In the genomic region with DNA sequence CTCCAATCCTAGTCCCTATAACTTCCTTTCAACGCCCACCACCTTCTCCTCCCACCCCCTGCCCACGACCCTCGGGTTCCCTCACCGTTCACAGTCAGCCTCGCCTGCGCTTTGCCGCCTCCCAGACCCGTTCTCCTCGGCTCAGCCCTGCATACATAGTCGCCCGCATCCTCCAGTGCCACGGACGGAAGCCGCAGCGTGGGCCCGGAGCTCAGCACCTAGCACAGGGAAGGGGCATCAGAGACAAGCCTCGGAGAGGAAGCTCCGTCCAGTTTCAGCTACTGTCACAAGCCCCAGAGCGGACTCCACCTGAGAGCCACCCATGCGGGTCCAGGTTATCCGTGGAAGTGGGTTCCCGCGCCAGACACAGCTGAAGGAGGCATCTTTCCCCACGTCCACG, we compare ENCODE assay signal across 9 mouse cellular contexts. TPM values are rescaled to one million over a fixed set of nuclear protein-coding genes. Genes with fewer than 3 reads are reported as not detected.
DNase-seq lines count a peak whose midpoint lies in the region; ATAC-seq lines count a peak whose summit lies in the region.
"Had no signal": no experiment of that assay in that cellular context is flagged by ENCODE, and none has a peak within 500 bp of the region (broad histone marks: within the 10 kb centered on the region; RNA-seq: fewer than 3 reads in every experiment).

No protein-coding gene starts in this region.

- 0 out of 2 replicates have a peak, but pooled peaks have one; percentile 13 for ATAC-seq in megakaryocyte, adult 5-6 weeks (ENCODE audit: poor library complexity, severe bottlenecking)

- DNase-seq in heart, adult 11 months = peak; percentile 69
- no peak for DNase-seq in heart, adult 9 months (ENCODE audit: low spot score in 2 of 2)
- DNase-seq in thymus, postnatal 4 days = peak; percentile 25
- DNase-seq in thymus, postnatal 0 days (ENCODE audit: low spot score) = no peak
- DNase-seq in MN1 (ENCODE audit: low spot score) = no peak
- no peak for DNase-seq in urinary bladder, postnatal 25 days (ENCODE audit: low spot score)
- no peak for DNase-seq in c-Kit-positive CD71-positive TER-119-positive erythroid progenitor cells, embryonic 14.5 days (ENCODE audit: low spot score)
- DNase-seq: heart, adult 18-20 months had no signal

RNA-seq across cellular contexts. Expression of gene Kirrel2, which starts 4.2 kb away (rescaled TPM):
- 0.10 and 0.17 TPM in 2 replicates for polyA plus RNA-seq in thymus, postnatal 0 days (2015; fragmentation: Nextera tagmentation; extraction: Ambion mirVana)
- not detected in 2 replicates for total RNA-seq in megakaryocyte, adult 5-6 weeks (2015)
- total RNA-seq in megakaryocyte, adult 5-6 weeks (2017) = 0.07 TPM in 1 of 2 replicates, not detected in the other
- total RNA-seq: heart, adult 18-20 months had no signal

RNA-seq across cellular contexts. Expression of gene Nphs1, which starts 4.8 kb away (rescaled TPM):
- polyA plus RNA-seq in thymus, postnatal 0 days (2015; fragmentation: Nextera tagmentation; extraction: Ambion mirVana) = 0.29 and 0.46 TPM in 2 replicates
- not detected in 2 replicates for total RNA-seq in megakaryocyte, adult 5-6 weeks (2015)
- total RNA-seq in megakaryocyte, adult 5-6 weeks (2017) = 0.29 TPM in 1 of 2 replicates, not detected in the other
- total RNA-seq: heart, adult 18-20 months had no signal

RNA-seq across cellular contexts. Expression of gene Aplp1, which starts 8.0 kb away (rescaled TPM):
- 1.3 and 2.8 TPM in 2 replicates for polyA plus RNA-seq in thymus, postnatal 0 days (2015; fragmentation: Nextera tagmentation; extraction: Ambion mirVana)
- 0.07 and 0.25 TPM in 2 replicates for total RNA-seq in megakaryocyte, adult 5-6 weeks (2015)
- total RNA-seq in megakaryocyte, adult 5-6 weeks (2017) = 0.08 TPM in 1 of 2 replicates, not detected in the other

RNA-seq across cellular contexts. Expression of gene Nfkbid, which starts 31.8 kb away (rescaled TPM):
- polyA plus RNA-seq in thymus, postnatal 0 days (2015; fragmentation: Nextera tagmentation; extraction: Ambion mirVana) = 20.2 and 20.3 TPM in 2 replicates
- total RNA-seq in megakaryocyte, adult 5-6 weeks (2015) = 23.0 and 28.6 TPM in 2 replicates
- total RNA-seq in megakaryocyte, adult 5-6 weeks (2017) = 13.3 and 17.2 TPM in 2 replicates

RNA-seq across cellular contexts. Expression of gene Hcst, which starts 33.7 kb away (rescaled TPM):
- polyA plus RNA-seq in thymus, postnatal 0 days (2015; fragmentation: Nextera tagmentation; extraction: Ambion mirVana) = 110 and 139 TPM in 2 replicates
- total RNA-seq in megakaryocyte, adult 5-6 weeks (2015) = 45.8 and 47.6 TPM in 2 replicates
- 13.3 and 18.5 TPM in 2 replicates for total RNA-seq in megakaryocyte, adult 5-6 weeks (2017)

Comparison
In these comparisons a context has a peak if more than half of its experiments do, and no peak if none do; other contexts are left out.
1. DNase-seq: peak in heart, adult 11 months (single experiment) and thymus, postnatal 4 days (single experiment); none in heart, adult 9 months (0 of 2), thymus, postnatal 0 days (single experiment), MN1 (single experiment), urinary bladder, postnatal 25 days (single experiment) and c-Kit-positive CD71-positive TER-119-positive erythroid progenitor cells, embryonic 14.5 days (single experiment).